Mouse (Mus musculus) urinary bladder, postnatal 25 days (tissue): Measurements from ENCODE around the gene Chst1.

Experiments
- DNase-seq: peaks from one replicate; pipeline ENCODE4 v3.0.0; 2022; ENCODE audit warnings: low spot score

Chst1 gene

DNA sequence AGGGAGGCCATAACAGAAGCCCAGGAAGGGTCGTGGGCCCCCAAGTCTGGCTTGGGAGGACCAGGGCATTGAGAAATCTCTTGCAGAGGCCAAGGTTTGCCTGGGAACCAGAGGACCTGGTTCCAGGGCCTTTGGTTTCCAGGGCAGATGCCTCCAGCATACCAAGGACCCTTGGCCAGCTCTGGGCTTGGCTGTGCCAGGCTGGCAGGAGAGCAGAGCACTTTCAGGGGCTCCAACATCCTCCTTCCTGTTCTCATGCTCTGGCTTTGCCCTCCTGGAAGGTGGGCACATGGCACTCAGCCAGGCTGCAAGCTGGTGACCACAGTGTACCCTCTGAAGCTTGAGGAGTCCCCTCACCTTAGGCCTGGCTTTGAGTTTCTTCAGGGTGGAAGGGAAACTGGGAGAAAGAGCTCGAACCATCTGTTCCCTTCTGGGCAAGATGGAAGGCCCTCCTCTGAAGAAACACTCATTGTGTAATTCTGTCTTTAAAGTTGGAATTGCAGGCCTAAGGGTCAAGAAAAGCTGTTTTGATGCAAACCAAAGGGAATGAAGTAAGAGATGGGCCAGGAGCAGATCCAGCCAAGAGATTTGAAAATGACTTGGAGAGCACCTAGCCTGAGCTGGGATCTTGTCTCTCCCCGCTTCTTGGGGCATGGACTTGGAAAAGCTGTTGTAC, 10.3 kb downstream of the Chst1 start:
- DNase-seq, result no peak

DNA sequence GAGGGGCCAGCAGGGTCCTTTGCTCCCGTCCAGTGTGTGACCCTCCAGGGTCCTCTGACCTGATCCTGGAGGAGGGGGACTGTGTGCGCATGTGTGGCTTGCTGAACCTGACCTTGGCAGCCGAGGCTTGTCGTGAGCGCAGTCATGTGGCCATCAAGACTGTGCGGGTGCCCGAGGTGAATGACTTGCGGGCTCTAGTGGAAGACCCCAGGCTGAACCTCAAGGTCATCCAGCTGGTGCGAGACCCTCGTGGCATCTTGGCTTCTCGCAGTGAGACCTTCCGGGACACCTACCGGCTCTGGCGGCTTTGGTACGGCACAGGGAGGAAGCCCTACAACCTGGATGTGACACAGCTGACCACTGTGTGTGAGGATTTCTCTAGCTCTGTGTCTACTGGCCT, 14.1 kb downstream of the Chst1 start:
- no peak for DNase-seq

DNA sequence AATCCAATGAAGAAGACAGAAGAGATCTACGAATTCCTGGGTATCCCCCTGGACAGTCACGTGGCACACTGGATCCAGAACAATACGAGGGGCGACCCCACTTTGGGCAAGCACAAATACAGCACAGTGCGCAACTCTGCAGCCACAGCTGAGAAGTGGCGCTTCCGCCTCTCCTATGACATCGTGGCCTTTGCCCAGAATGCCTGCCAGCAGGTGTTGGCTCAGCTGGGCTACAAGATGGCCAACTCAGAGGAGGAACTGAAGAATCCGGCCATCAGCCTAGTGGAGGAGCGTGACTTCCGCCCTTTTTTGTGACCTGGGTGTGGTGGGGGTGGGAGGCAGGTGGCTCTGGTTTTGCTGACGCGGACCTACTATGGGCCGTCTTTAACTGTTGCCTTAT, 14.6 kb downstream of the Chst1 start:
- no peak for DNase-seq

DNA sequence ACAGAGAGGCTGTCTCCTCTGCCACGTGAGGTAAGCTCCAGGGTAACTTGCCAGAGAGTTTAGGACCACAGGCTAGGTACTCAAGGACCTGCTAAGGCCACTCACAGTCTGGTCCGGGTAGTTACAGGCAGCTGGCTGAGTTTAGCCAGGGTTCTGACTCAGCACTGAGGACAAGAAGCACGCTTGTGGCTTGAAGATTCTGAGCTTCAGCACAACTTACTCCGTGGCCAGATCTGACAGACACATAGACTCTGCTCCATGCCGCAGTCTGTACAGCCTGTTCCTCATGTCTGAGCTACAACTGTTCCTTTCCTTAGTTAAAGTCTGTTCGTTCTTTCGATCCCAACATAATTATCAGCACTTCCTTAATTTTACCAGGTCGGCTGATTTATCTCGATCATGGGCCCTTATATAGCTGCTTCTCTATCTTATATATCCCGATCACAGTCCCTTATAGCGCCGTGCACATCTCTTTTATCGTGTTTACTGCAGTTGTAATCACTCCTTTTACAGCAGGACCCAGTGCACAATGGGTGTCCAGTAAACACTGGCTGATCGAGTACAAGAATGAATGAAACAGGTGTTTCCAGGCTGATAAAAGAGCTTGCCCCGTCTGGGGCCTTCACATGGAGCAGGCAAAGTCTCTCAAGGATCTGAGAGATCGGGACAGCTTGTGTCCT, 17.7 kb downstream of the Chst1 start:
- DNase-seq, result no peak

DNA sequence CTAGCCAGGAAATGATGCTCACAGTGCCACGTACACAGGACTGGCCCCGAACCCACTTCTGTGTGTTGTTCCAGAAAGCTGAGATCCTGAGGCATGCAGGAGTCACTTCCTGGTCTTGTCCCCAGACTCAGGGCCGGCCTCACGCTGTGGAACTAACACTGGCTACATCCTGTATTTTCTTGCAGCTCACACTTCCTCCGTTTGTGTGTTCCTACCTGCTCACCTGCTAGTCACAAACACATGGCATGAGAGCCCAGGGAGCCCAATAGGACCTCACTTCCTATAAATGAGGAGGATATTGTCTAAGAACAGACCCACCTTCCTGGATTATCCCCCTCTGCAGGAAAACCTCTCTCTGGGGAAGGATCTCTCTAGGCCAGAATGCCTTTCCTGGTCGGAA, 18.5 kb downstream of the Chst1 start:
- no peak for DNase-seq

DNA sequence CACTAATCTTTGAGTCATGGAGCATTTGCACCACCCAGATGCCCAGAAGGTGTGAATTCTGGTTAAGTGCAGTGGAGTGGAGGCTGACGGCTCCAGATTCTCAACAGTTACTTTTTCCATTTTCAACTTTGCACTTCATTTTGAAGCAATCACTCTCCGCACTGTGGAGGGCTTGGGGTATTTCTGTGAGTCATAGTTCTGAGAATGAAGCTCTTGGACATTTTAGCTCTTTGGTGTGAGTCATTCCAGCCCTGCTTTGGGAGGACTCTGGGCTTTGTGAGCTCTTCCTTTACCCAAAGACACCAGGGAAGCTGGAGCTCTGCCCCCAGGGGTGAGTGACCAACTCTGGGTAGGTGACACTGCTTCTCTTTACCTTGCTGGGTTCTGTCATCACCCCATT, 28.1 kb downstream of the Chst1 start:
- DNase-seq, result no peak

DNA sequence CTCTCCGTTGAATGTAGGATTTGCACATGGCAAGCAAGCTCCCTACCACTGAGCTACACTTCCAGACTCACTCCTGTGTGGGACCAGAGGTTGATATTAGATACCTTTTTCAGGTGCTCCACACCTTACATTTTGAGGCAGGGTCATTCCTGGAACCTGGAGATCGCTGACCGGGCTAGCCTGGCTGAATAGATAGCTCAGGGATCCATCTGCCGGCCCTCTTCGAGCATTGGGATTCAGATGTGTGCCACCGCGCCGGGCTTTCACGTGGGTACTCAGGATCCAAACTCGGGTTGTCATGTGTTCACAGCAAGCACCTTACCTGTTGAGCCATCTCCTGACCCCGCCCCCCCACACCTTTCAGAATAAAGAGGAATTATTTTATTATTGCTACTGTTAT, 31.3 kb downstream of the Chst1 start:
- DNase-seq, result no peak

DNA sequence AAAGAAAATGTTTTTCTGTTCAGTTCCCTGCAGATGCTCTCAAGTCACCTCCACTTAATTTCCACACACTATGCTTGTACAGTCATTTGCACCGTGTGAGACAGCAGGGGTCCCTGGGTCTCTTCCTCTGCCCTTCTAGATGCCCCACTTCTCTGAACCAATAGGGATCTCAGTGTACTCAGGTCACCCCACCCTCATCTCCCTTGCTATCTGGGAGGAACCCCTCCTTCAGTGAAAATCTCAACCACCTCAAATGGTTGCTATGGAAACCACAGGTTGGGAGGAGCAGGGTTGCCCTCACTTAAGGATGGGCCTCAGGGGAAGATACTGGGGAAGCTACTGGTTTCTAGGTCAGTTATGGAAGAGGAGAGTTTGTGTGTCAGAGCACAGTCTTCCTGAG, 32.5 kb downstream of the Chst1 start:
- DNase-seq, result no peak

DNA sequence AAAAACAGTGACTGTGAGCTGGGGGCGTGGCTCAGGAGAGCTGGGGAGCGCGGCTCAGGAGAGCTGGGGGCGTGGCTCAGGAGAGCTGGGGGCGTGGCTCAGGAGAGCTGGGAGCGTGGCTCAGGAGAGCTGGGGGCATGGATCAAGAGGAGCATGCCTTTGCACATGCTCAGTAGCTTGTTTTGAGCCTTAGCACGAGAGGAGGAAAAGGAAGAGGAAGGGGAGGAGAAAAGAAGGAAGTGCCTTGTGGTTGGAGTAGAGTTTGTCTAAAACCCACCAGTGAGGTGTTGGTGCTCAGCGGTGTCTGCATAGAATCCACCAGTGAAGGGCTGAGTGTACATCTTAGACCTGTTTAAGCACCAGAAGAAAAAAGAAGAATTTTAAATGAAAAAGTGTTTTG, 41.0 kb downstream of the Chst1 start:
- DNase-seq, result no peak

DNA sequence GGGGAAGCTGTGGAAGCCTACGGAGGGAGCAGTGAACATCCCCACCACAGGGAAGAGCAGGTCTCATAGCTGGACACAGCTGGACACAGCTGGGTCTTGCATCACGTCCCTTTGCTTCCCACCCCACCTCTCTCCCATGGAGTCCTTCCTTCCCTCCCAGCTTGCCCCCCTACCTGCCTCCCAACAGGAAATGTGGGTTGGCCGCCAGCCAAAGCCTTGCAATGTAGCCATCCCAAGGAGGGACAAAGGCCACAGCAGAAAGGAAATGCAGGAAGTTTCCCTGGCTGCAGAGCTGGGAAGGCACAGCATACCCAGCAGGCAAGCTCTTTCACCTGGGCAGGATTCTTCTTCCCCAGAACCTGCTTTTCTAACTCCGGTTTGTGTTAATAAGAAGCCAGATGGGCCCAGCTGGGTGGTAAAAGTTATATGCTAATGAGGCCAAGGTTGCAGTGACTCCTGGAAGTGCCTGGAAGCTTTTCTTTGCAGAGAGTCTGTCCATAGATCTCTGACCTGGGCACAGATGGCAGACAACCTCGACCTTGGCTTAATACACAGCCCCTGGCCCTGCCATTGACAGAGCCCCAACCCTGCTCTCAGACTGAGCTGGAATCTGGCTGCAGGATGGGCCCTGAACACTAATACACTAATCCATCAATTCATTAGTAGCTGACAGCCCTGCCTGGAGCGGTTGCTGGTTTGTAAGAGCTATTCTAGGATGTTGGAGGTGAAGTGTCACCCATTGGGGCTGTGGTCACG, 46.0 kb downstream of the Chst1 start:
- DNase-seq, result no peak

DNA sequence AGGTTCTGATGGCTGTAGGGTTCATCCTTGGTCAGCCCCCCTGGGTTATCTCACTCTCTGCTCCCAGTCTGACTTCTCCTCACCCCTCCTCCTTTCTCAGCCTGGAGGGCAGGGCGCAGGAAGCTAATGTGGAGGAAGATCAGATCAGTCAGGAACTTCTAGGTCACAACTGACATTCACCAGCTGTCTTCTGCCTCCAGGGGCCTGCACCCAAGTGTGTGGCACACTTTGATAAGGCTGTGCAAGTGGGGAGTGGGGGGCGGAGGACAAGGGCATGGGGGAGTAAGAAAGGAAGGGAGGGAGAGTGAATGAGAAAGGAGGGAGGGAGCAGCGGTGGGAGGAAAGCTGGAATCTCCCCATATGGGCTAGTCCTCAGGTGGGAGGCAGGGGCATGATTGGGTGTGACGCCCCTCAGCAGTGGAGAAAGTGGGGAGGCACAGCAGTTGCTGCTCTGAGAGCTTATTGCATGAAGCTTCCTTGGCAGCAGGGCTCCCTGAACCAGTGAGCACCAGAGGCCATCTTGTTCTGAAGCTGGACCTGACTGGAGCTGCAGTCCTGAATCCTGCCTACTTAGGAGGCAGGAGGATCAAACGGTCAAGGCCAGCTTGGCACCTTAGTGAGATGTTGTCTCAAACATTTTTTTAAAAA, 49.8 kb downstream of the Chst1 start:
- DNase-seq, result no peak

DNA sequence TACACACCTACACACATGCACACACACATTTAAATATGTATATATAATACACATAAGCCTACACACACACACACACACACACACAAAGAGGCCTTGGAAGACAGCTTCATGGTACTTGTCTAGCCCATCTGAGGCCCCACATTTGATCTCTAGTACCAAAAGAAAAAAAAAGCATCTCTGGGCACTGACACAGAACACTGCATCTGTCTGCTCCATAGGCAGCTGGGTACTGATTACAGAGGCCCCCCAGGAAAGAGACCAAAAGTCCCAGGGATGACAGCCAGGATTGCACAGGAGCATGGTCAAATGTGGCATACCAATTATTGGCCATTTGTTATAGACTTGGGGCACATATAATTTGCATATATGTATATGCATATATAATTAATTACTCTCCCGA, 50.9 kb downstream of the Chst1 start:
- no peak for DNase-seq

DNA sequence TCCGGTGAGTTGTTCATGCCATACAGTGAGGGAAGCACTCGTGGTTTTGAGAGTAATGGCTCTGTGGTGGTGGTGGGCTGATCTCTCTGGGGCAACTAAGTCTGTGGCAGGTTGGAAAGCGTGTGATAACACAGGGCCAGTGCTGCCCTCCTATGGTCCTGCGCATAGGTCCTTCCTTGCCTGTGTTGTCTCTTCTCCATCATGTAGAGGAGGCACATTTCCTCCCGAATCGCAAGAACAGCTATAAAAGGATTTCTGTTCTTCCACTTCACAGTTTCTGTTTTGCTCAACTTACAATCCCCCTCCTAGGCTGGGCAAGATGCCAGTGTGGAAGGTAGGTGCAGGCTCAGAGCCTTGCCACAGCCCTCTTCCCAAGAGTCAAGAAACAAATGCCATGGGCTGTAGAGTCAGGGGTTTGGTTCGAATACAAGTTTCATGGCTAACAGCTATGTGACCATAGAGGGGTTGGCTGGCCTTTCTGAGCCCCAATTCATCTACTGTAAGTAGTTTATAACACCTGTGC, 51.8 kb downstream of the Chst1 start:
- no peak for DNase-seq

DNA sequence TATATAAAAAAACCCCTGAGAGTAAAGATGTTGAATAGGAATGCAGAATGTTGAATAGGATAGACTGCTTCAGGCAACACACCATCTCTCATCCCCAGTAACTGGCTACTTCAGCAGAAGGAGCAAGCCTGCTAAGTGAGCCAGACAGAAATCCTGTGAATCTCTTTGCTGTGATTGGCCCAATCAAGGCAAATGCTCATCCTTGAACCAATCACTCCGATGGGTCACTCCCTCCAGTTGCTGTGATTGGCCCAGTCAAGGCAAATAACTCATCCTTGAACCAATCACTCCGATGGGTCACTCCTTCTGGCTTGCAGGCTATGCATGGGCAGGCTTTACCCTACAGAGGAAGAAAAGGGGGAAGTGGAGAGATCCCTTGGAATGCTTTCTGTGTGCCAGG, 57.7 kb downstream of the Chst1 start:
- no peak for DNase-seq

DNA sequence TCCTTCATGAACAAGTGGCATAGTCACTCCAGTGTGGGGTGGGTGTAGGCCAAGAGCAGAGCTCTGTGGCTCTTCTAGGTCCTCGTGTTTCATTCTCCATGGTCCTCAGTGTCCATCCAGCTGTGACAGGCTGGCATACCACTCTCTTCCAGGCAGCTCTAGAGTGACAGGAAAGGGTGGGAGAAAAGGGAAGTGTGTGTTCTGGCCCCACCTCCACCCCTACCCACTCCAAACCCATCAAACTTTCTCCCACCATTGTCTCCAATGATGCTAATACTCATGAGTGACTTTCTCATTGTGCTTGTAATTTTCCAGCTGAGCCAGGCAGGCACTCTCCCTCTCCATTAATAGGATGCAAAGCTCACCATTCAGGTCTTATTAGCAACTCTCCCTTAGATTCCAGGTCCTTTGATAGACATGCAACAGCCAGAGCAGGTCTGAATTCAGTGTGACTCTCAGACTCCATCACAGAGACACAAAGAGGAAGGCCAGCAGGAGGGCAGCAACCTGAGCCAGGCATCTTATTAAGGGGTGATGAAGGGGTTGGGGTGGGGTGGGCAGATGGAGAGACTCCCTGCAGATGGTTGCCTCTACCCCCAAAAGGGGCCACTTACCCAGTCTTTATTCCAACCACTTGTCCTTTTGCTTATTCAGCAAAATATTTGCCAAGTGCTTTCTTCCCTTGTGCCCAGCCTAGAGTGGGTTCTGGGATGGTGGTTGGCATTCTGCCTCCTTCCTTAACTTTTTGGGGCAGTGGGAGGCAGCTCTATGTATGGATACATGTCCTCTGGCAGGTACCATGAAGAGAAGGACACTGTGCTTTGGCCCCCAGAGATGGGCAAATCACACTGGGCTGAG, 59.0 kb downstream of the Chst1 start:
- no peak for DNase-seq

DNA sequence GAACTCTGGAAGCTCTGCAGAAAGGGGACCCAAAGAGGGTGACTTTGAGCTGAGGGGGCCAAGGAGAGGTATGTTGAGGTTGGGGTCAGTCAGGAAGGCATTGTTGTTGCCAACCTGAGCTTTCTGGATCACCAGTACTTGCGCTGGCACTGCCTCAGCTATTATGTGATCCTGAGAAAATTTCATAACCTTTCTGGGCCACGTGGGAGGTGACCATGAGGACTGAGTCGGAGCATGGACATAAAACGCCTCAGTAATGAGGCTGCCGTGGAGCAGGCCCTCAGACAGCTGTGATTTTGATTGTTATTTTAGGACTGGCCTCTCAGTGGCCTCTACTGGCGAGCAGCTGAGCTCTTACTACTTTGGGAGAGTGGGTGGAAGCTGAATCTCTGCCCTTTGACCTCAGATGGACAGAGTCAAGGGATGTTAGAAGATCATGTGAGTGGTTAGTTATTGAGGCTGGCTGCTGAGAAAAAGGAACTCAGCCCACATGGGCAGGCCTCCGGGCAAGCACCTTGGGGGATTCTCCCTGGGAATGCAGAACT, 60.1 kb downstream of the Chst1 start:
- no peak for DNase-seq

DNA sequence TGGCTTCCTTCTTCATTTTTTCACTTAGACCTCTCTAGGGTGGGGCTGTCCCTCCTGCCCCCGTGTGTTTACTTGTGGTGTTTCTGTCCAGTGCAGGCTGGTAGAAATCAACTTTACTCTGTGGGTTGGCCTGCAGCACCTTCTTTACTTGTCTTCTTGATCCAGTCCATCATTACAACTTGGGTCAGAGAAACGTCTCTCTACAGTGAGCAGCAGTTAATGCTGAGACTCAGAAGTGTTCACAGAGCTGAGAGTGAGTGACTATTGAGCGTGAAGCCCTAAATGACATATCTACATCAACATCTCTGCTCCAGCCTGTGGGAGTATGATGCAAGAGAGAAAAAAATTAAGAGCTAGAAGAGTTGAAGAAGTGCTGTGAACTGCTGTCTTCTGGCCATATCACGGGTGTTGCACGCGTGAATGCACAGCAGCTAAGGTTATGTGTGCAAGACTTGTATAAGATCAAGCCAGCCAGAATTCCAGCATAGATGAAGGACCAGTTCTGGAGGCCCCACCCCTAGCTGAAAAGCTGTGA, 63.1 kb downstream of the Chst1 start:
- no peak for DNase-seq
